Mouse (Mus musculus) forebrain, embryonic 13.5 days (tissue): ENCODE measurements around the gene Sept1. TPM values are rescaled to one million over a fixed set of nuclear protein-coding genes. Genes with fewer than 3 reads are reported as not detected.
"Not testable (repeated sequence)": the region's sequence is repeated elsewhere in the genome, so short reads cannot be mapped to it uniquely, and the experiment has no call there.

Experiments
- ATAC-seq: fragments of 200-750 bp; cut with Nextera tagmentation; 2 replicates; pipeline ENCODE4 v1.8.0; 2017
- H3K27ac ChIP-seq: fragments of 300-500 bp; sonication (generic); 2 replicates; pipeline ENCODE4 v1.5.1; 2015; ENCODE audit warnings: inconsistent platforms, mild to moderate bottlenecking, moderate library complexity
- H3K27me3 ChIP-seq: fragments of 300-500 bp; sonication (generic); 2 replicates; pipeline ENCODE4 v1.6.1; 2015; ENCODE audit warnings: mild to moderate bottlenecking, inconsistent platforms
- H3K36me3 ChIP-seq: fragments of 300-500 bp; sonication (generic); 2 replicates; pipeline ENCODE4 v1.6.1; 2015; ENCODE audit warnings: mild to moderate bottlenecking, inconsistent platforms; ENCODE audit not compliant: poor library complexity, severe bottlenecking
- H3K4me1 ChIP-seq: fragments of 300-500 bp; sonication (generic); 2 replicates; pipeline ENCODE4 v1.6.1; 2015; ENCODE audit warnings: inconsistent platforms
- H3K4me2 ChIP-seq: fragments of 300-500 bp; sonication (generic); 2 replicates; pipeline ENCODE4 v1.6.1; 2015; ENCODE audit warnings: inconsistent platforms, mild to moderate bottlenecking, moderate library complexity
- H3K4me3 ChIP-seq: fragments of 300-500 bp; sonication (generic); 2 replicates; pipeline ENCODE4 v1.5.1; 2015; ENCODE audit warnings: mild to moderate bottlenecking, inconsistent platforms
- H3K9ac ChIP-seq: fragments of 300-500 bp; sonication (generic); 2 replicates; pipeline ENCODE4 v1.6.1; 2015; ENCODE audit warnings: mild to moderate bottlenecking, inconsistent platforms
- H3K9me3 ChIP-seq: fragments of 300-500 bp; sonication (generic); replicated peaks from 2 replicates; pipeline ENCODE4 v1.6.1; 2016; ENCODE audit warnings: inconsistent platforms
- WGBS: fragments of 180-500 bp; shearing (Covaris S2); methylation state at CpG from one replicate; pipeline ENCODE4 v1.1.7; 2015; 5-methylcytosine and 5-hydroxymethylcytosine counted together
- polyA plus RNA-seq: library from polyadenylated mRNA; unstranded; fragments of >200 nt; fragmentation: Nextera tagmentation; extraction: Ambion mirVana; gene quantifications from 2 replicates; pipeline ENCODE4 v1.2.1, GENCODE M21; 2015

Gene Sept1
- polyA plus RNA-seq, 1 experiment from 2014 or later: 33.4 TPM

DNA sequence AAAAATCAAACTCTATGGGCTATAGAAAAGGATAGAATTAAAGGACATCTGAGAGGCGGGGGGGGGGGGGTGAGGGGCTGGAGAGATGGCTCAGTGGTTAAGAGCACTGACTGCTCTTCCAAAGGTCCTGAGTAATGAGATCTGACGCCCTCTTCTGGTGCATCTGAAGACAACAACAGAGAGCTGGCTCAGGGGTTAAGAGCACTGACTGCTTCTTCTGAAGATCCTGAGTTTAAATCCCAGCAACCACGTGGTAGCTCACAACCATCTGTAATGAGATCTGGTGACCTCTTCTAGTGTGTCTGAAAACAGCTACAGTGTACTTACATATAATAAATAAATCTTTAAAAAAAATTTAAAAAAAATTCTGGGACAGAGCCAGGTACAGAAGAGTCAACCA is 51.2 kb downstream of the Sept1 start:
- H3K9ac ChIP-seq, ATAC-seq, H3K27ac ChIP-seq, H3K4me3 ChIP-seq, H3K9me3 ChIP-seq, H3K4me1 ChIP-seq, H3K27me3 ChIP-seq, H3K4me2 ChIP-seq, H3K36me3 ChIP-seq: not testable (repeated sequence)
- WGBS: 20% methylated on average over 3 of the region's 3 CpGs

DNA sequence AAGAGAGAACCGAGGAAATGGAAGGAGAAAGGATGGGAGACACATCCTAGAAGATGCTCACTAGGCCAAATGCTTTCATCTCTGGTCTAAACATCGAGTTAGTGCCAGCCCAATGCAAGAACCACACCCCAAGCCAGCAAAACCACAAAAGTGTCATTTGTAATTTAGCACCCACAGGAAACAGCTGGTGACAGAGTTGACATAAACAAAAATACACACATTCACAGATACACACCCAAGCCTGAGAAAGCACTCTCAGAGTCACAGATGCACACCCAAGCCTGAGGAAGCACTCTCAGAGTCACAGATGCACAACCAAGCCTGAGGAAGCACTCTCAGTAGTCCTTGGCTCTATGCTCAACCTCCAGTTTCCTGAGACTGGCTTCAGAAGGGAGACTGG is 52.1 kb downstream of the Sept1 start:
- H3K36me3 ChIP-seq: no peaks in the 10 kb centered on the region
- H3K9ac ChIP-seq: no peak overlapping the region
- H3K27ac ChIP-seq: no peak overlapping the region
- H3K4me1 ChIP-seq: no peaks in the 10 kb centered on the region
- ATAC-seq: no peak
- H3K27me3 ChIP-seq: no peaks in the 10 kb centered on the region
- no peaks in the 10 kb centered on the region for H3K9me3 ChIP-seq
- no peak overlapping the region for H3K4me3 ChIP-seq
- 81% methylated on average over 2 of the region's 2 CpGs for WGBS
- no peak overlapping the region for H3K4me2 ChIP-seq

GRCm38 (mm10) chr7:127176937-127177336 is 56.0 kb downstream of the Sept1 start:
- 76% methylated on average over 4 of the region's 4 CpGs for WGBS

DNA sequence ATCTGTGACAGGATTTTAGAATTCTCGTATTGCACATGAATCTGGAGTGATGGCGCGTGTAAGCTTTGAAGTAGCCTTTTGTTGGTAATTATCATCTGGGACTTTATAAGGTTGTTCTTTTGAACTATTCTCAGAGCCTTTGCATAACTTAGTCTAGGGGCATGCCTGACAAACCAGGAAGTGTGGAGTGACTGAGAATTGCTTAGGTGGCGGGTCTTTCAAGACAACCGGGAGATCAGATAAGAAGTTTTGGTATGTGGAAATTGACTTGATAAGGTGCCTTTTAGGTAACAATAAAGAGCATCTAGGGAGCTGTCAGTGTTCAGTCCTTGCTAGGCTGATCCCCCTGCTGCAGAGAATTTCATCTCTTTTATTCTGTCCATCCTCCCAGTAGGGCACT is 66.4 kb downstream of the Sept1 start:
- ATAC-seq: no peak

More at GRCm38 (mm10) chr7:127176937-127177336, 56.0 kb downstream of the Sept1 start:
- H3K27me3 ChIP-seq: no peaks in the 10 kb centered on the region
- no peak overlapping the region for H3K9ac ChIP-seq
- no peak for ATAC-seq
- H3K4me1 ChIP-seq: no peaks in the 10 kb centered on the region
- no peaks in the 10 kb centered on the region for H3K36me3 ChIP-seq
- H3K9me3 ChIP-seq: no peaks in the 10 kb centered on the region
- no peak overlapping the region for H3K4me2 ChIP-seq
- no peak overlapping the region for H3K27ac ChIP-seq
- no peak overlapping the region for H3K4me3 ChIP-seq

DNA sequence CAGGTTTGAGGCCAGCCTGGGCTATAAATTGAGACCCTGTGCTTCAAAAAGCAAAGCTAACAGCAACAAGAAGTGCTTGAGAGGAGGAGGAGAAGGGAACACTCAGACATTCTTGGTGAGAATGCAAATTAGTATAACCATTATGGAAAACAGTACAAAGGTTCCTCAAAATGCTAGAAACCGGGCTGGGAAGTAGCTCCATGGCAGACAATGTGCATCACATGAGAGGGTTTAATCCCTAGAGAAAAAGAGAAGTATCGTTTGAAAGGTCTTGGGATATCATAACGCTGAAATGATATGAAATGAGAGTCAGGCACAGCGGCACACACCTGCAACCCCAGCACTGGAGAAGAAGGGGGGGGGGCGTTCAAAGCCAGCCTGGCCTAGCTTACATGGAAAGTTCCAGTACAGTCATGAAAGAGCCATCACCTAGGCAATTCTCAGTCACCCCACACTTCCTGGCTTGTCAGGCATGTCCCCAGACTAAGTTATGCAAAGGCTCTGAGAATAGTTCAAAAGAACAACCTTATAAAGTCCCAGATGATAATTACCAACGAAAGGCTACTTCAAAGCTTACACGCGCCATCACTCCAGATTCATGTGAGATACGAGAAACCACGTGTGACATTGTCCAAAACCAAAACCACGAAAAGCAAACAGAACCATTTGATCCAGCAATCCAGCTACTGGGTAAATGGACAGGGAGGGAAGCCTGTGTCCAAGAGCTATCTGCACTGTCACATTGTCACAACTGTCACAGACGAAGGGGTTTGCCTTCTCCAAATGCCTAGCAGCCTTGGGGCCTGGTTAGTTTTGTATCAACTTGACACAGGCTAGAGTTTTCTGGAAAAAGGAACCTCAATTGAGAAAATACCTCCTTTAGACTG is 67.1 kb downstream of the Sept1 start:
- H3K4me2 ChIP-seq: no peak overlapping the region
- no peak for ATAC-seq
- H3K4me3 ChIP-seq: no peak overlapping the region
- no peaks in the 10 kb centered on the region for H3K27me3 ChIP-seq
- 88% methylated on average over 12 of the region's 12 CpGs for WGBS
- H3K36me3 ChIP-seq: no peaks in the 10 kb centered on the region
- H3K9ac ChIP-seq: no peak overlapping the region
- no peaks in the 10 kb centered on the region for H3K4me1 ChIP-seq
- no peak overlapping the region for H3K27ac ChIP-seq
- no peaks in the 10 kb centered on the region for H3K9me3 ChIP-seq

More for the DNA sequence above, 66.4 kb downstream of the Sept1 start:
- H3K27ac ChIP-seq: no peak overlapping the region
- no peak overlapping the region for H3K4me3 ChIP-seq
- no peak overlapping the region for H3K9ac ChIP-seq
- WGBS: 85% methylated on average over 5 of the region's 5 CpGs
- no peaks in the 10 kb centered on the region for H3K36me3 ChIP-seq
- H3K27me3 ChIP-seq: no peaks in the 10 kb centered on the region
- H3K4me1 ChIP-seq: no peaks in the 10 kb centered on the region
- H3K9me3 ChIP-seq: no peaks in the 10 kb centered on the region
- no peak overlapping the region for H3K4me2 ChIP-seq

Other genes with a start within 250 kb of the Sept1 start
- 2.5 and 3.2 TPM in 2 replicates for gene Mvp, start 218.5 kb downstream of the Sept1 start, polyA plus RNA-seq
- 0.65 and 1.0 TPM in 2 replicates for gene Pagr1b, start 216.6 kb downstream of the Sept1 start, polyA plus RNA-seq
- gene Pagr1a, start 215.8 kb downstream of the Sept1 start, polyA plus RNA-seq: 41.7 and 74.5 TPM in 2 replicates
- 41.1 and 88.0 TPM in 2 replicates for gene Gm42742, start 212.0 kb downstream of the Sept1 start, polyA plus RNA-seq
- 6.8 and 8.3 TPM in 2 replicates for gene Prrt2, start 211.9 kb downstream of the Sept1 start, polyA plus RNA-seq
- gene Maz, start 206.1 kb downstream of the Sept1 start, polyA plus RNA-seq: 63.9 and 65.8 TPM in 2 replicates
- gene Kif22, start 190.7 kb downstream of the Sept1 start, polyA plus RNA-seq: 135 and 143 TPM in 2 replicates
- not detected in 2 replicates for gene Zg16, start 145.8 kb downstream of the Sept1 start, polyA plus RNA-seq
- gene AI467606, start 141.8 kb downstream of the Sept1 start, polyA plus RNA-seq: 0.91 and 1.0 TPM in 2 replicates
- gene Qprt, start 110.9 kb downstream of the Sept1 start, polyA plus RNA-seq: 0.67 and 0.96 TPM in 2 replicates
- gene Spn, start 95.3 kb downstream of the Sept1 start, polyA plus RNA-seq: 0.08 TPM in 1 of 2 replicates, not detected in the other
- gene Cd2bp2, start 37.1 kb downstream of the Sept1 start, polyA plus RNA-seq: 89.0 and 98.7 TPM in 2 replicates
- 24.9 and 27.3 TPM in 2 replicates for gene Tbc1d10b, start 24.7 kb downstream of the Sept1 start, polyA plus RNA-seq
- gene Mylpf, start 24.2 kb downstream of the Sept1 start, polyA plus RNA-seq: 9.0 and 9.8 TPM in 2 replicates
- 68.9 and 73.1 TPM in 2 replicates for gene Zfp553, start 69 bp downstream of the Sept1 start, polyA plus RNA-seq
- 53.9 and 54.2 TPM in 2 replicates for gene Zfp771, start 11.1 kb upstream of the Sept1 start, polyA plus RNA-seq
- 224 and 229 TPM in 2 replicates for gene Dctpp1, start 27.6 kb upstream of the Sept1 start, polyA plus RNA-seq
- 51.1 and 53.2 TPM in 2 replicates for gene Sephs2, start 40.9 kb upstream of the Sept1 start, polyA plus RNA-seq
- 0.19 and 0.26 TPM in 2 replicates for gene Itgal, start 63.1 kb upstream of the Sept1 start, polyA plus RNA-seq
- 11.8 and 12.6 TPM in 2 replicates for gene Zfp768, start 112.5 kb upstream of the Sept1 start, polyA plus RNA-seq
- gene Zfp747, start 142.9 kb upstream of the Sept1 start, polyA plus RNA-seq: 6.4 and 8.6 TPM in 2 replicates
- gene 9130019O22Rik, start 154.0 kb upstream of the Sept1 start, polyA plus RNA-seq: 5.3 and 5.5 TPM in 2 replicates
- gene E430018J23Rik, start 160.5 kb upstream of the Sept1 start, polyA plus RNA-seq: 6.0 and 7.2 TPM in 2 replicates
- 4.3 and 5.4 TPM in 2 replicates for gene Zfp764, start 173.7 kb upstream of the Sept1 start, polyA plus RNA-seq
- 30.3 and 36.2 TPM in 2 replicates for gene Zfp688, start 188.9 kb upstream of the Sept1 start, polyA plus RNA-seq
- gene Zfp689, start 216.0 kb upstream of the Sept1 start, polyA plus RNA-seq: 16.6 and 17.4 TPM in 2 replicates
- gene Prr14, start 226.5 kb upstream of the Sept1 start, polyA plus RNA-seq: 49.6 and 51.0 TPM in 2 replicates
- 11.2 and 11.9 TPM in 2 replicates for gene Fbrs, start 246.1 kb upstream of the Sept1 start, polyA plus RNA-seq